Mouse (Mus musculus) heart, adult 2 months (tissue): Measurements from ENCODE around the gene Rasgrf1. TPM values are rescaled to one million over a fixed set of nuclear protein-coding genes. Genes with fewer than 3 reads are reported as not detected.

Experiments used
- DNase-seq, 2 experiments: peaks; one replicate each; pipeline ENCODE4 v3.0.0; 2021
- H3K27ac ChIP-seq: fragments of 200-600 bp; 2 replicates; pipeline ENCODE4 v1.8.1; 2022
- H3K27me3 ChIP-seq: fragments of 200-500 bp; 2 replicates; pipeline ENCODE4 v1.6.1; 2012; ENCODE audit warnings: mild to moderate bottlenecking, low read length, inconsistent platforms, mixed read lengths; ENCODE audit not compliant: control insufficient read depth, insufficient read depth
- H3K36me3 ChIP-seq: fragments of 200-500 bp; 2 replicates; pipeline ENCODE4 v1.6.1; 2012; ENCODE audit warnings: low read length, inconsistent platforms; ENCODE audit not compliant: control insufficient read depth, insufficient read depth
- H3K4me1 ChIP-seq: fragments of 200-500 bp; 2 replicates; pipeline ENCODE4 v1.6.1; 2011; ENCODE audit warnings: low read length; ENCODE audit not compliant: control insufficient read depth, insufficient read depth
- H3K4me3 ChIP-seq: fragments of 200-600 bp; 2 replicates; pipeline ENCODE4 v1.8.1; 2022
- H3K79me2 ChIP-seq: fragments of 200-500 bp; replicated peaks from 2 replicates; pipeline ENCODE4 v1.6.1; 2012; ENCODE audit warnings: mild to moderate bottlenecking, inconsistent platforms, low read length, moderate library complexity, mixed read lengths; ENCODE audit not compliant: control insufficient read depth, insufficient read depth
- H3K9ac ChIP-seq: fragments of 200-500 bp; 2 replicates; pipeline ENCODE4 v1.6.1; 2012; ENCODE audit warnings: low read depth, mild to moderate bottlenecking, control low read depth, inconsistent platforms, low read length, mixed read lengths
- CTCF ChIP-seq: fragments of 200-600 bp; IDR thresholded peaks from 2 replicates; pipeline ENCODE4 v1.8.1; 2022; ENCODE audit warnings: antibody characterized with exemption, mild to moderate bottlenecking, moderate library complexity
- EP300 ChIP-seq: fragments of 200-500 bp; IDR thresholded peaks from 2 replicates; pipeline ENCODE4 v1.6.1; 2011; ENCODE audit warnings: low read depth, low read length, control low read depth; ENCODE audit not compliant: insufficient read depth
- POLR2A ChIP-seq: fragments of 200-500 bp; IDR thresholded peaks from 2 replicates; pipeline ENCODE4 v1.6.1; 2011; ENCODE audit warnings: mild to moderate bottlenecking, low read depth, low read length, control low read depth; ENCODE audit not compliant: insufficient read depth
- WGBS: fragments of 180-500 bp; shearing (Covaris S2); methylation state at CpG from one replicate; pipeline ENCODE4 v1.1.7; 2018; 5-methylcytosine and 5-hydroxymethylcytosine counted together
- intact Hi-C: fragments of 180-260 bp; cut with DNase I; formaldehyde crosslinking; loops from one replicate; pipeline ENCODE4 v1.15.1; 2025
- polyA plus RNA-seq: library from polyadenylated mRNA; depleted of rRNA; stranded (reverse); fragments of >200 nt; gene quantifications from 2 replicates; pipeline ENCODE4 v1.2.3, GENCODE M21; 2012
- total RNA-seq, 2 experiments: library from RNA; stranded (reverse); gene quantifications; 2 replicates each; pipeline ENCODE4 v1.2.3; 2021

Rasgrf1 gene
- total and polyA plus RNA-seq, 3 experiments: not detected

DNA sequence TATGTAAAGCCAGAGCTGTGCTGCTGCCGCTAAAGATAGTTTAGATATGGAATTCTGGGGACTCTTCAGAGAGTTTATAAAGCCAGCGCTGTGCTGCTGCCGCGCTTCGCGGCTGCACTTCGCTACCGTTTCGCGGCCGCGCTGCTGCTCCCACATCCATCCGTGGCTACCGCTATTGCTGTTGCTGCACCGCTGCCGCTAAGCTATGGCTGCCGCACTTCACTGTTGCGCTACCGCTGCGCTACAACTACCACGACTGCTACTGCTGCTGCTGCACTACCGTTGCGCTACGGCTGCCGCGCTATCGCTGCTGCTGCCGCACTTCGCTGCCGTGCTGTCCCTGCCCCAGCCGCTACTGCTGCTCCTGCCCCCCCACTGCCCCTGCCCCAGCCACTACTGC lies 30.1 kb upstream of the Rasgrf1 start:
- no peaks in the 10 kb centered on the region for H3K36me3 ChIP-seq
- no peak overlapping the region for H3K9ac ChIP-seq
- H3K4me1 ChIP-seq: no peaks in the 10 kb centered on the region
- no peak overlapping the region for H3K27ac ChIP-seq
- H3K79me2 ChIP-seq: no peaks in the 10 kb centered on the region
- no peak for TF ChIP-seq POLR2A
- no peak for TF ChIP-seq EP300
- TF ChIP-seq CTCF: no peak
- no peak for DNase-seq
- no peak overlapping the region for H3K4me3 ChIP-seq
- intact Hi-C loops: no loop called here
- WGBS: 48% methylated on average over 31 of the region's 31 CpGs
- H3K27me3 ChIP-seq: peaks cover 14% of the 10 kb centered on the region

DNA sequence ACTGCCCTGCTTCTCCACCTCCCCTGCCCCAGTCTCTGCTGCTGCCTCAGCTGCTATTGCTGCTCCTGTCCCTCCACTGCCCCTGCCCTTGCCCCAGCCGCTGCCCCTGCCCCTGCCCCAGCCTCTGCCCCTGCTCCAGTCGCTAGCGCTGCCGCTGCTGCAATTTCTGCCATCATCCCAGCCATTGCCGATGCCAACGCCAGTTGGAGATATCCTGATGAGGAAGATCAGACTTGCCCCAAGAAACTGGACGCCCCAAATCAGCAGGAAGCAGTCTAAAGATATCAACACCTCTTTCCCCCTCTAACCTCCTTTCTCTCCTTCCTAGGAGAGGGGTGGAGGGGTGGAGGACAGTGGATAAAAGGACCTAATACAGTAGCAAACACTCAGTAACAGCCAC lies 28.2 kb upstream of the Rasgrf1 start:
- intact Hi-C loops: no loop called here
- TF ChIP-seq POLR2A: no peak
- no peak for TF ChIP-seq CTCF
- no peak for TF ChIP-seq EP300
- 53% methylated on average over 7 of the region's 7 CpGs for WGBS
- no peak overlapping the region for H3K4me3 ChIP-seq
- H3K27me3 ChIP-seq: peaks cover 14% of the 10 kb centered on the region
- no peak for DNase-seq
- H3K27ac ChIP-seq: no peak overlapping the region
- no peaks in the 10 kb centered on the region for H3K4me1 ChIP-seq
- H3K36me3 ChIP-seq: no peaks in the 10 kb centered on the region
- H3K9ac ChIP-seq: no peak overlapping the region
- no peaks in the 10 kb centered on the region for H3K79me2 ChIP-seq

DNA sequence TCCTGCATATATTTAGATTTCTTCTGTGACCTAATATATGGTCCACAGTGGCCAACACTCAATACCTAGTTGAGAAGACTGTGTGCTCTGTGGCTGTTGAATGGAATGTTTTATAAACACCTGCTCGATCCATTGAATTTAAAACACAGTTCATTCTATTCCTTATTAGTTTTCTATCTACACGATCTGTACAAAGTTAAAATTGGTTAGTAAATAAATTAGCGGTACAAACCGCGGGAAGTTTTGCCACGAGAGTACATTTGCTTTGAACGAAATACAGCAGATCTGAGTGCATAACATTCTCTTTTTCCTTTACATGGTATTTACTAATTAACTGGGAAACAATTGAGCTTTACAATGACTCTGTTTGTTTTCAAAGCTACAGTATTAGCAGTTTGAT lies 27.1 kb upstream of the Rasgrf1 start:
- no peaks in the 10 kb centered on the region for H3K36me3 ChIP-seq
- no peaks in the 10 kb centered on the region for H3K79me2 ChIP-seq
- intact Hi-C loops: no loop called here
- no peak overlapping the region for H3K27ac ChIP-seq
- H3K27me3 ChIP-seq: peaks cover 14% of the 10 kb centered on the region
- no peak overlapping the region for H3K4me3 ChIP-seq
- DNase-seq: no peak
- no peak for TF ChIP-seq POLR2A
- TF ChIP-seq CTCF: no peak
- no peak for TF ChIP-seq EP300
- H3K4me1 ChIP-seq: no peaks in the 10 kb centered on the region
- whole genome bisulfite sequencing: 49% methylated on average over 7 of the region's 7 CpGs
- H3K9ac ChIP-seq: no peak overlapping the region

DNA sequence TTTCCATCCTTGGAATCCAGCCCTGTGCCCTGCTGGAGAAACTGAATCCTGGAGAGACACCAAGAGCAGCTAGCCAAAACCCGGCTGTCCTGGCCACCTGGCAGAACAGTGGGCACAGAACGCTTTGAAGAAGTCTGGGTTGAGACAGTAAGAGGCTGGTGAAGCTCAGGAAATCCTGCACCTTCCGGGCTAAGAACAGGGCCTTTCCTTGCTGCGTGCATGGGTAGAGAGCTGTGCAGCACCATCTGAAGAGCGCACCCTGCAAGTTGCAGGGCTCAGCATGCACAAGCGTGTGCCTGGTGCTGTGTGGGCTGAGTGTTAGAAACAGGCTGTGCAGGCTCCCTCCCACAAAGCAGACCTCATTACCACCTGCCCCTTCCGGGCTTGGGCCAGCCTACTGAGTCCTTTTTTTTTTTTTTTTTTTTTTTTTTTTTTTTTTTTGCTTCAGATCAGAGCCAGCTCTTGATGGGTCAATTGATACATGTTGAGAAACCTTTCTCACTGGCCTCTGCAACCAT lies 23.9 kb upstream of the Rasgrf1 start:
- H3K27me3 ChIP-seq: peaks cover 6% of the 10 kb centered on the region
- WGBS: 32% methylated on average over 7 of the region's 7 CpGs
- no peak overlapping the region for H3K4me3 ChIP-seq
- H3K4me1 ChIP-seq: no peaks in the 10 kb centered on the region
- H3K79me2 ChIP-seq: no peaks in the 10 kb centered on the region
- H3K36me3 ChIP-seq: no peaks in the 10 kb centered on the region
- DNase-seq: no peak
- no peak overlapping the region for H3K27ac ChIP-seq
- TF ChIP-seq EP300 (no peak), CTCF (no peak)
- intact Hi-C loops: no loop called here
- H3K9ac ChIP-seq: no peak overlapping the region

DNA sequence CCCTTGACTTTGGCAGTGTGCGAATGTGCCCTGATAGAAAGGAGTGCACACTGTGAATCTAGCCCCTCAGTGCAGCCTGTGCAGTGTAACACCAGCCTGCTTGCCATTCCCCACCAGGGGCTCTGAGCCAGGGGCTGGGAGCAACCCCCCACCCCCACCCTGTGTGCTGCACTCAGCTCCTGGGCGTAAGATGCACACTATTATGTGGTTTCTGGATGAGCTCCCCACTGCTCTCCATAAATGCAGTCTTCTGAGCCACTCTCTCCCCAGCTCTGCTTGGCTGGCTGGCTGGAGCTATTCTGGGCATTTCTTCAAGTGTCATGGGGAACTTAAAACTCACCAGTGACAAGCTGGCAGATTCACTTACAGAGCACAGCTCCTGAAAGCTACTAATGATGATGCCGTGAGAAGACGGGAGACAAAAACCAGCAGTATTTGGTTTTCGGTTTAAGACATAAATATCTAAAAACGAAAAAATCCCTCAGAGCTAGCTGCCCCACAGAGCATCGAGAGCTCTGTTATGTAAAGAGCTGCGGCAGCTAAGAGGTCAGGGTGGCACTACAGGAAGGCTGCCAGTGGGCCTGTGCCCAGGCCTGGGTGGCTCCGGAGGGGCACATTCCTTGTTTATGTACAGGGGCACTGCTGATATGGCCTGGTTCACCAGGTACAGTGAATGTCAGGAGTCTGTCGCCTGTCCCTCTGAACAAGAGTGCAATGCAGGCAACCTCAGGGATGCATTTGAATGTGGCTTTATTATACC lies 18.0 kb upstream of the Rasgrf1 start:
- H3K36me3 ChIP-seq: no peaks in the 10 kb centered on the region
- H3K9ac ChIP-seq: no peak overlapping the region
- no peaks in the 10 kb centered on the region for H3K79me2 ChIP-seq
- no peak for DNase-seq
- no peak overlapping the region for H3K27ac ChIP-seq
- no peaks in the 10 kb centered on the region for H3K4me1 ChIP-seq
- no peak overlapping the region for H3K4me3 ChIP-seq
- TF ChIP-seq EP300: no peak
- no peak for TF ChIP-seq POLR2A
- no peak for TF ChIP-seq CTCF
- no peaks in the 10 kb centered on the region for H3K27me3 ChIP-seq
- 54% methylated on average over 10 of the region's 10 CpGs for whole genome bisulfite sequencing
- intact Hi-C loops: no loop called here

DNA sequence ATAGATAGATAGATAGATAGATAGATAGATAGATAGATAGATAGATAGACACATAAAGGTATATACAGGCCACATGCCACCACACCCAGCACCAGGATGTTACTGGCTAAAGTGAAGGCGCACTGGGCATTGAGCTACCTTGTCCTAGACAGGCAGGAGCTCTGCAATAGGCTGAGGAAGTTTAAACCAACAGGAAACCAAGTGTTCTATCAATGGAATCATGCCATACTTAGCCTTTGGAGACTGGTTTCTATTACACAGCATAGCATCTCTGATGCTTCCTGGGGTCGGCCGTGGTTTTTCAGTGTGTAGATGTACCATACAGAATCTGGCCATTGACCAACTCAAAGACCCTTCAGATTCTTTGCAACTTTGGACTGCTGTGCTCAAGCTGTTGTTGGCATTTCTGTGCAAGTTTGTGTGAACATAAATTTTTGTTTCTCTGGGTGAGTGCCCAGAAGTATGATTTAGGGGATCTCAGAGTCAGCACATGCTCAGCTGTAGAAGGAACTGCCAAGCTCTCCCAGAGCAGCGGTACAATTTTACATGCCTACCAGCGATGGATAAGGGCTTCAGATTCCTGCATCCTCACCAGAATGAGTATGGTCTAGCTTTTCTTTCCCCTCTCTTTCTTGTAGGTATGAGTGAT lies 17.0 kb upstream of the Rasgrf1 start:
- intact Hi-C loops: no loop called here
- Histone ChIP-seq H3K4me1 (no peaks in the 10 kb centered on the region), H3K9ac (no peak overlapping the region), H3K27ac (no peak overlapping the region), H3K4me3 (no peak overlapping the region), H3K27me3 (no peaks in the 10 kb centered on the region), H3K79me2 (no peaks in the 10 kb centered on the region), H3K36me3 (no peaks in the 10 kb centered on the region)
- no peak for TF ChIP-seq CTCF
- no peak for TF ChIP-seq POLR2A
- TF ChIP-seq EP300: no peak
- WGBS: 86% methylated on average over 5 of the region's 5 CpGs
- no peak for DNase-seq
